Mouse (Mus musculus) kidney, adult 2 months (tissue): ENCODE measurements around the gene Vps26b.

ENCODE experiments used
- CTCF ChIP-seq: fragments of 200-500 bp; conservative IDR thresholded peaks from 2 replicates; pipeline ENCODE4 v1.5.1; 2011; ENCODE audit warnings: low read depth, mild to moderate bottlenecking, control low read depth, low read length, moderate library complexity, mixed read lengths; ENCODE audit not compliant: insufficient read depth, insufficient read length
- POLR2A ChIP-seq: fragments of 200-500 bp; IDR thresholded peaks from one replicate; pipeline ENCODE4 v1.6.1; 2011; ENCODE audit warnings: low read depth, low read length, control low read depth

GRCm38 (mm10) chr9:26985090-26985613 lies 44.7 kb downstream of the Vps26b start:
- TF ChIP-seq POLR2A: no peak
- no peak for TF ChIP-seq CTCF
